Mouse (Mus musculus) midbrain, embryonic 15.5 days (tissue): ENCODE results near the gene Nudt12. TPM values are rescaled to one million over a fixed set of nuclear protein-coding genes. Genes with fewer than 3 reads are reported as not detected.

ENCODE experiments used
- ATAC-seq: fragments of 200-750 bp; cut with Nextera tagmentation; replicated peaks from 2 replicates; pipeline ENCODE4 v1.8.0; 2017; ENCODE audit warnings: moderate TSS enrichment
- H3K27ac ChIP-seq: fragments of 300-500 bp; sonication (generic); 2 replicates; pipeline ENCODE4 v1.5.1; 2015; ENCODE audit warnings: mild to moderate bottlenecking, inconsistent platforms
- H3K27me3 ChIP-seq: fragments of 300-500 bp; sonication (generic); replicated peaks from 2 replicates; pipeline ENCODE4 v1.6.1; 2015; ENCODE audit warnings: inconsistent platforms
- H3K36me3 ChIP-seq: fragments of 300-500 bp; sonication (generic); replicated peaks from 2 replicates; pipeline ENCODE4 v1.6.1; 2015; ENCODE audit warnings: inconsistent platforms
- H3K4me1 ChIP-seq: fragments of 300-500 bp; sonication (generic); 2 replicates; pipeline ENCODE4 v1.6.1; 2015; ENCODE audit warnings: inconsistent platforms
- H3K4me2 ChIP-seq: fragments of 300-500 bp; sonication (generic); 2 replicates; pipeline ENCODE4 v1.6.1; 2015; ENCODE audit warnings: inconsistent platforms, mild to moderate bottlenecking, moderate library complexity
- H3K4me3 ChIP-seq: fragments of 300-500 bp; sonication (generic); 2 replicates; pipeline ENCODE4 v1.5.1; 2015; ENCODE audit warnings: mild to moderate bottlenecking, inconsistent platforms
- H3K9ac ChIP-seq: fragments of 300-500 bp; sonication (generic); 2 replicates; pipeline ENCODE4 v1.6.1; 2015; ENCODE audit warnings: mild to moderate bottlenecking, inconsistent platforms
- H3K9me3 ChIP-seq: fragments of 300-500 bp; sonication (generic); 2 replicates; pipeline ENCODE4 v1.6.1; 2016; ENCODE audit warnings: inconsistent platforms
- WGBS: fragments of 180-500 bp; shearing (Covaris S2); methylation state at CpG from one replicate; pipeline ENCODE4 v1.1.7; 2015; ENCODE audit warnings: mixed read lengths; 5-methylcytosine and 5-hydroxymethylcytosine counted together
- polyA plus RNA-seq: library from polyadenylated mRNA; unstranded; fragments of >200 nt; fragmentation: Nextera tagmentation; extraction: Ambion mirVana; gene quantifications from 2 replicates; pipeline ENCODE4 v1.2.1, GENCODE M21; 2015

Nudt12 gene
- polyA plus RNA-seq, 1 experiment from 2014 or later: 6.5 TPM

GRCm38 (mm10) chr17:58959905-58960304, 53.3 kb downstream of the Nudt12 start:
- H3K27ac ChIP-seq: no peak overlapping the region
- 29% methylated on average over 3 of the region's 3 CpGs for WGBS

GRCm38 (mm10) chr17:58957055-58957454, 56.1 kb downstream of the Nudt12 start:
- no peak overlapping the region for H3K4me2 ChIP-seq
- H3K4me1 ChIP-seq: no peaks in the 10 kb centered on the region
- H3K9ac ChIP-seq: no peak overlapping the region
- no peaks in the 10 kb centered on the region for H3K36me3 ChIP-seq
- no peaks in the 10 kb centered on the region for H3K27me3 ChIP-seq
- no peaks in the 10 kb centered on the region for H3K9me3 ChIP-seq
- ATAC-seq: no peak
- 76% methylated on average over 1 of the region's 1 CpGs for WGBS
- H3K27ac ChIP-seq: no peak overlapping the region
- H3K4me3 ChIP-seq: no peak overlapping the region

More at GRCm38 (mm10) chr17:58959905-58960304, 53.3 kb downstream of the Nudt12 start:
- Histone ChIP-seq H3K9ac (no peak overlapping the region), H3K9me3 (no peaks in the 10 kb centered on the region), H3K36me3 (no peaks in the 10 kb centered on the region), H3K4me2 (no peak overlapping the region), H3K27me3 (no peaks in the 10 kb centered on the region), H3K4me3 (no peak overlapping the region), H3K4me1 (no peaks in the 10 kb centered on the region)
- ATAC-seq: no peak

Other genes starting within 250 kb of the Nudt12 start
- gene Pdzph1, start 22.0 kb downstream of the Nudt12 start, polyA plus RNA-seq: 4.1 and 6.4 TPM in 2 replicates